Mouse (Mus musculus) kidney, postnatal 25 days (tissue): ENCODE results near the gene Gpsm1.
A peak's percentile ranks its signal among the peaks of the same experiment; 100 is the strongest.

Experiments used
- DNase-seq, 2 experiments: peaks; one replicate each; pipeline ENCODE4 v3.0.0; 2021; ENCODE audit warnings: mixed read lengths in 2 of 2

The Gpsm1 gene

GRCm38 (mm10) chr2:26313394-26313793 lies 1.9 kb upstream of the Gpsm1 start:
- DNase-seq = no peak

DNA sequence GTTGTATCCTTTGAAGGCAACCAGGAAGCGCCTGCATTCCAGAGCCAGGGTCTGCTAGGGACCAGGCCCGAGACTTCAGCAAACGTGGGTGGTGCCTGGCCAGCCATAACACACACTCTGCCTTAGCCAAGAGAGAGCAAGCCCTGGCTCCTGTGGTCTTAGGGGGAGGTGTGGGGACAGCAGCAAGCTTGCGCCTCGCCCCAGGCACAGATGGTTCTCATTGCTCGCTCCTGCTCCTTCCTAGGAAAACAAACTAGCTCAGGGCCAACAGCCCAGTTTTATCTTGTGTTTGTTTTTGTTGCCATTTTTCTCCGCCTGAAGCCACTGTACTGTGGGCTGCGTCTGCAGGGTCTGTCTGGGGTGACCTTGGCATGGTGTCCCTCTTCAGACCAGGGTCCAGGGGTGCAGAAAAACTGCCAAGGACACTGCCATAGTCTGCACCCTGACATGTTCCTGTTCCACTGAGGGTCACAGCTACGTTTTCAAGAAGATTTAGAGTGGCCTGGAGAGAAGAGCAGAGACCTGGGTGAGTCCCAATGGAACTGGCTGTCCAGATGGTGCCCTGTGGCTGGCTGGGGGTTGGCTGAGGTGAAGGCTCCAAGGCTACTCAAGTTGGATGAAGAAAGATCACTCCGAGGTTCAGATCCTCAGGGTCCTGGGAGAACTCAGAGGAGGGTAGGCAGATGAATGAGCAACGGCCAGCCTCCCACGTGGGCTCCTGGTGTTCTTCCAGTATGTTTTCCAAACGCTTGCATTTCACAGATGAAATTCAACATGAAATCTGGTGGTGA lies 839 bp upstream of the Gpsm1 start:
- DNase-seq = peak; percentile 43 to 80

- peak; percentile 65 to 81 for DNase-seq
Observed at GRCm38 (mm10) chr2:26315925-26316311, 603 bp downstream of the Gpsm1 start.

- DNase-seq = peak in 1 of 2 experiments; percentile 36
Observed at GRCm38 (mm10) chr2:26316576-26317246, 1.4 kb downstream of the Gpsm1 start.

GRCm38 (mm10) chr2:26317371-26317770 lies 2.1 kb downstream of the Gpsm1 start:
- no peak for DNase-seq

- no peak for DNase-seq
Observed at GRCm38 (mm10) chr2:26317991-26318672, 2.8 kb downstream of the Gpsm1 start.

DNA sequence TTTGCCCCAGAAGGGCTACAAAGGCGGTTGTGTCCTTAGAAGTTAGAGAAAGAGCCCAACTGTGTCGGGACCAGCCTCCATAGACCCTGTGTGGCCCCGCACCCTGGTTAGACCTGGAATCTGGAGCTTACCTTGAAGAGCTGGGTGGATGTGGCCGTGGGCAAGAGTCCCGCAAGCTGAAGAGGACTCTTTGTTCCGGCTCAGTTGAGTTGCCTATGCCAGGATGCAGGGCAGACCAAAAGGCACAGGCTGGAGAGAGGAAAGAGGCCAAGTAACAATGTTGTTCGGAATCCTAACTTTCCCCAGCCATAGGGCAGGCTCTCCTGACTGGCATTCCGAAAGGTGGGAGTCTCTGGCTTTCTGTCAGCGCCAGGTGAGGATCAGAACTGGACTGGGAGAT lies 3.8 kb downstream of the Gpsm1 start:
- no peak for DNase-seq

GRCm38 (mm10) chr2:26319519-26320244 lies 4.4 kb downstream of the Gpsm1 start:
- DNase-seq = no peak

DNA sequence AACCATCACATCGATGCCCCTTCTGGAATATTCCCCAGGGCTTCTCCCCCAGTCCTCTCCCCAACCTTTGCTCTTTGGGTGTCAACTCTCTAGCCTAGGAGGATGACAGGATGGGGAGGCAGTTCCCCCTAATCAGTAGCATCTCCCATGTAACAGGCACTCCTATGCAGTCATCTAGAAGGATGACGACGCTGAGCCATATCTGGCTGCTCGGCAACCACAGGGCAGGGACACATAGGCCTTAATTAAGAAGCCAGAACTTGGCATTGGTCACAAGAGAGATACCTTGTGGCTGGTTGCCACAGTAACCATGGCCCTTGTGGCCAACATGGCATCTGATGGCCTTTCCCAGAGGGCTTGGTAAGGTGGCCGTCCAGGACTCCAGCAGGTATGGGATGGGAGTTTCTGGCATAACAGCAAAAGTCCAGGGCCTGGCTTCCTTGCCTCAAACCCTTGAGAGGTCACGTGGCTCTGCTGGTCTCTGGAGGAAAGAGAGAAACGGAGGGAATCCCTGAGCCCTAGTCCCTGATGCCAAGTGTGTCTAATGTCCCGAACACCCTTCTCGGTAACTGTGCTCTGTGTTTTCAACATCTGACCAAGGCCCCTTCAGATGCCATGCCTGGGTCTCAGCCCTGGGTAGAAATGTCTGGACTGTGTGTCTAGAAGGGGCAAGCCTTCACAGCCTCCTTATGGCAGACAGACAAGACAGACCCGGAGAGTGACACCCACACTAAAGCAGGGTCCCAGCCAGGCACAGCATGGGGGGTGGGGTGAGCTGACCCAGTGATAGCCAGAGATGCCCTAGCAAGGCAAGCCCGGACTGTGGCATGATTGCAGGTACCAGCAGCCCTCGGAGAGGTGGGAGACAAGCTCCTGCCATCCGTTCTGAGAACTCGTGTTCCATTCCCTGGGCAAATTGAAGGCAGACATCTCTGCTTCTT lies 5.2 kb downstream of the Gpsm1 start:
- no peak for DNase-seq

DNA sequence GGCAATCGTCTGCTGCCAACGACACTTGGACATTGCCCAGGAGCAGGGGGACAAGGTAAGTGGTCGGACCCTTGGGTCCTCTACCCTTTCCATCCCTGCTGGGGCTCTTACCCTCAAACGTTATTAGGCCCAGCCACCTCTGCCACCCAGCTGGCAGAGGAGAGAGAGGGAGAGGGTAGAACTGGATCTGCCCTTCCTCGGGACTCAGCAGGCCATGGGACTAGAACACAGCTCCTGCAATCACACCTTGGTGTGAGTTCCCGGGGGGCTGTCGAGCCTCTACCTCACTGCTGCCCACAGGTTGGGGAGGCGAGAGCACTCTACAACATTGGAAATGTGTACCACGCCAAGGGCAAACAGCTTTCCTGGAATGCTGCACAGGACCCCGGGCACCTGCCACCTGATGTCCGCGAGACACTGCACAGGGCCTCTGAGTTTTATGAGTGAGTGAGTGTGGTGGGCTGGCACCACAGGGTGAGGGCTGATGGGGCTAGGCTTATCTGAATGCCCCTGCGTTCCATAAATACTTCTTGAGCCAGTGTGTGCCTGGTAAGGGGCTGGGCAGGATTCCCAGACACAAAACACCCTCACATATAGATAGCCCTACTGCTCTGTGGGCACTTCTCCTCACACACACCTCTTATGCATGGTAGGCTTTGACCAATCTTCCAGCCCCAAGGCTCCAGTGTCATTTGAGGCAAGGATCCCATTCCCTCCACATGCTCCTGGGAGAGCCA lies 8.4 kb downstream of the Gpsm1 start:
- no peak for DNase-seq

DNA sequence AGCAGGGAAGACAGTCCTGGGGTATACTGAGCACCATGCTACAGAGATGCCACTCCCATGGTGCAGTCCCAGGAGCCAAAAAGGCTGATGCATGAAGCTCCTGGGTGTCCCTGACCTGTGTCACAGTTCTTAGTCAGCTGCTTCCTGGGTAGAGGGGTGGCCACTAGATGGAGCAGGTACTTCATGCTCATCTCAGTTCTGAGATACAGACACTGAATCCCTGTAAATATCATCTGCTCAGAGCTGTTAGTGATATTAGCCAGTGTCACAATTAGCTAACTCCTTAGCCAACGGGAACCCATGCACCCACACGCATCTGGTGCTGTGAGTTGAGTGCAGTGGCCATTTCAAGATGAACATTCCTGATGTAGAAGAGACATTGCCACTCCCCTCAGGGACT lies 9.6 kb downstream of the Gpsm1 start:
- DNase-seq = peak; percentile 56 to 66

DNA sequence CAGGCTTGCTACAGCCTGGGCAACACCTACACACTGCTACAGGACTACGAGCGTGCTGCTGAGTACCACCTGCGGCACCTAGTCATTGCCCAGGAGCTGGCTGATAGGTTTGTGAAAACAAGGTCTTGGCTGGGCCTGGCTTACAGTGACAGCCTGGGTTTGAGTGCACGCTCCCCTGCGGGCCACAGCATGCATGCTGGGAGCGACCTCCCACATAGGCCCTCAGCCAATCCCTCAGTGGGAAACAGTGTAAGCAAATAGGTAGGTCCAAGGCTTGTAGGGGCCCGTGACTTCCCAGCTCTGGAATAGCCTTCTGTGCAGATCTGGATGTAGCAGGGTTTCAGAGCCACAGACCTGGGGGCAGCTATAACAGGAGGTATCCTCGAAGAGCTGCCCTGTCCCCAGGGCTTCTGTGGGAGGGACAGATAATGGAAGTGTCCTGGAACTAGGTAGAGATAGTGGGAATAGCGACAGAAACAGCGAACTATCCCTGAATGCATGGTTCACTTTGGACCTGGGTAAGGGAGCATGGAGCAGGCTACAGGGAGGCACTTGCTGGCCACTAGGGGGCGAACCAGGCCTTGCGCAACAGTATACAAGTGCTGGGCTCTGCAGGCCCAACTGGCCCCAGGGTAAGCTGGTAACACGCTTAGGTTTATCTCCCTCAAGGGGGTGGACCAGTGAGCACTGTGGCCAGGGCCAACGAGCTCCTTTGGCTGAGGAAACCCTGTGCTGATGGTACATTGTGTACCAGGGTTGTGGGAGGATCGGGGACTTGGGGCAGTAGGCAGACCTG lies 10.3 kb downstream of the Gpsm1 start:
- peak; percentile 78 to 80 for DNase-seq

GRCm38 (mm10) chr2:26327852-26328251 lies 12.5 kb downstream of the Gpsm1 start:
- DNase-seq = peak in 1 of 2 experiments; percentile 37

- DNase-seq = peak in 1 of 2 experiments; percentile 36
Observed at GRCm38 (mm10) chr2:26329402-26329801, 14.1 kb downstream of the Gpsm1 start.

DNA sequence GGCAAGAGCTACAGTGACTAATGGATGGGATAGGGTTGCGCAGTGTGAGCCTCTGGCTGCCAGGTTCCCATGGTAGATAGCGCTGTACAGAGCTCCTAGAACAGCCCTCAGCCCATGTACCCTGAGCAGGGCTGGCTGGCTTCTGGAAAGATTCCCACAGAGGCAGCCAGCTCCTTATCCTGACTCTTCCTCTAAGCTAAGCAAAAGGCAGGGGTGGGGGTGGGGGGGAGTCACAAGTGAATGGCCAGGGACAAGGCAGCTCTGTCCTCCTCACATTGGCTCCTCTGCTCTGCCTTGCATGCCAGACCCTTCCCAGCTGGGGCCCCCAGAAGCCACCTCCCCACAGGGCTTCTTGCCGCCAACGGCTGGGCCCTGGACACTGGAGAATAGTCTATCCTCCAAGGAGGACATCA lies 14.7 kb downstream of the Gpsm1 start:
- DNase-seq = no peak

- DNase-seq = no peak
Observed at GRCm38 (mm10) chr2:26330702-26331101, 15.4 kb downstream of the Gpsm1 start.

- DNase-seq = no peak
Observed at GRCm38 (mm10) chr2:26338302-26339203, 23.2 kb downstream of the Gpsm1 start.

DNA sequence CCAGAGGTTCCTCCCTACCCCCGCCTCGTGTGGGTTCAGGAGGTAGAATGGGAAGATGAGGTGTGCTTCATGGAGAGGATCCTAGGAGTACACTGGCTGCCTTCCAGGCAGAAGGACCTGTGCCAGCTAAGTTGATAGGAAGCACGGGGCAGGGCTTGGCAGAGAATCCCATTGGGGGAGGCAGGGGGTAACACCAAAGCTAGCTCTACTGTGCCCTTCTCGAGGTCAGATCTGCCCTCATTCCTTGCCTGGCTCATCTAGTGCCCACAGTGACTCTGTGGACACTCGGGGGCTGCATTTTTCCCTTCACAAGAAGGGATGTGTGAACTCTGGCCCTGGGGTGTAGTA lies 23.9 kb downstream of the Gpsm1 start:
- DNase-seq = peak; percentile 66 to 70

DNA sequence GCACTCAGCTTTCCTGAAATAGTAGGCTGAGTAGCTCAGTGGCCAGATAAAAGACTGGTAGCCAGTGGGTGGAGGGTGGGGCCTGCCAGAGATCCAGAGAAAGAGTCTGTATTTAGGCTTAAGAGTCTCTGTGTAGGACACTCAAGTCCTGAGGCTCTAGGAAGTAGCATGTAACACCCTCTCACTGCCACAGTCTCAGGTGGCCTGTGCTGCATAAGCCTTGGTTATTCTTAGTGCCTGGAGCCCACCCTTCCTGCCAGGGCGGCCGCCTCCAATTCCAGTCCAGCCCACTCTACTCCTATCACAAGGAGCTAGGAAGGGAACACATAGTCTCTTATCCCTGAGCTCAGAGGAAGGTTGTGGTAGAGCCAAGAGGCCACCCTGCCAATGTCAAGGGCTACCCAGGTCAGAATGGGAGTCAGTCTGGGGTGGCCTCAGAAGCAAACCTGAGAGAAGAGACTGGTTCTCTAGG lies 26.2 kb downstream of the Gpsm1 start:
- peak; percentile 24 to 72 for DNase-seq
